Comparison of ENCODE assay signal across 10 mouse cellular contexts in the genomic region with DNA sequence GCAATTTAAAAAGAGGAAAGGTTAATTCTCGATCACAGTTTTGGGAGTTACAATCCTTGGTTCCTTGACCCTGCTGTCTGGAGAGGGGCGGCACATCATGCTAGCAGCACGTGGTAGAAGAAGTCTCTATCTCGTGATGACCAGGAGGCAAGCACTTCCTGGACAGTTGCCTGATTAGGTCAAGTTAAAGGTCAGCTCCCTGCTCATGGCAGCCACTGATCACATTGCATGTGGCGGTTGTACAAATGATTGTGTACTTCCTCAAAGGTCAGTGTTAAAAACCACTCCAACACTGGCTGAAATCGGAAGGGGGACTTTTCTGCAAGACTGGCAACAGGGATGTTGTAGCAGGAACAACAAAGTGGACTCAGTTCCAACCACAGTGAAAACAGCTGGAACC.
DNase-seq lines count a peak whose midpoint lies in the region; TF ChIP-seq lines count a peak whose summit lies in the region.
"Had no signal": no experiment of that assay in that cellular context is flagged by ENCODE, and none has a peak within 500 bp of the region (broad histone marks: within the 10 kb centered on the region; RNA-seq: fewer than 3 reads in every experiment).

No protein-coding gene starts in this region.

- H3K4me3 ChIP-seq in thymus, adult 2 months (ENCODE audit: control insufficient read depth, insufficient read depth, low read length): no peak overlapping the region
- no peak overlapping the region for H3K4me3 ChIP-seq in liver, adult 2 months (ENCODE audit: insufficient read depth, low read depth, low read length)
- H3K4me3 ChIP-seq: forebrain, embryonic 15.5 days; limb, embryonic 15.5 days had no signal

- H3K36me3 ChIP-seq in thymus, adult 2 months (ENCODE audit: control insufficient read depth, insufficient read depth, low read length): no peaks in the 10 kb centered on the region
- no peaks in the 10 kb centered on the region for H3K36me3 ChIP-seq in liver, adult 2 months (ENCODE audit: control insufficient read depth, insufficient read depth, low read length)
- H3K36me3 ChIP-seq: forebrain, embryonic 15.5 days; limb, embryonic 15.5 days had no signal

- peak; percentile 40 for DNase-seq in kidney, adult 11 months
- DNase-seq in kidney, postnatal 10 days: no peak
- no peak for DNase-seq in thymus, adult 2 months
- no peak for DNase-seq in thymus, adult 18-20 months
- peak; percentile 90 for DNase-seq in liver, adult 2 months (ENCODE audit: extremely low read depth, low read depth, low spot score)
- no peak for DNase-seq in ovary, postnatal 14 days (ENCODE audit: low spot score)
- DNase-seq in yolk sac, embryonic 10.5 days (ENCODE audit: low spot score): no peak
- DNase-seq: cerebellum, postnatal 10 days had no signal

- WGBS in thymus, adult 2 months: 71% methylated on average over 6 of the region's 6 CpGs
- WGBS in liver, adult 2 months: 6% methylated on average over 6 of the region's 6 CpGs

- H3K79me2 ChIP-seq in liver, adult 2 months (ENCODE audit: control insufficient read depth, insufficient read depth, low read length): no peaks in the 10 kb centered on the region

- TF ChIP-seq POLR2A in thymus, adult 2 months (IDR thresholded peaks at IDR 0.05; ENCODE audit: control insufficient read depth, extremely low read depth, insufficient read depth, low read length, poor library complexity): no peak
- TF ChIP-seq POLR2A in liver, adult 2 months (IDR thresholded peaks at IDR 0.05; ENCODE audit: extremely low read depth, insufficient read depth, low read length): no peak

- H3K4me1 ChIP-seq in thymus, adult 2 months (replicated peaks; ENCODE audit: control insufficient read depth, insufficient read depth, low read length): peaks cover 35% of the 10 kb centered on the region
- H3K4me1 ChIP-seq in liver, adult 2 months (ENCODE audit: control insufficient read depth, insufficient read depth, low read length): peaks cover 14% of the 10 kb centered on the region
- H3K4me1 ChIP-seq: forebrain, embryonic 15.5 days had no signal

- H3K9ac ChIP-seq in liver, adult 2 months (ENCODE audit: low read depth, low read length): peak overlapping the region; percentile 25; the same call in 1 of the 2 replicates
- H3K9ac ChIP-seq: forebrain, embryonic 15.5 days; limb, embryonic 15.5 days had no signal

- H3K27me3 ChIP-seq in thymus, adult 2 months (ENCODE audit: control insufficient read depth, insufficient read depth, low read length): no peaks in the 10 kb centered on the region
- no peaks in the 10 kb centered on the region for H3K27me3 ChIP-seq in liver, adult 2 months (ENCODE audit: control insufficient read depth, insufficient read depth, low read length)
- H3K27me3 ChIP-seq: forebrain, embryonic 15.5 days; limb, embryonic 15.5 days had no signal

- no peak for TF ChIP-seq CTCF in thymus, adult 2 months (IDR thresholded peaks at IDR 0.05; ENCODE audit: borderline replicate concordance, control insufficient read depth, extremely low read depth, insufficient read depth, low read length, poor library complexity)
- TF ChIP-seq CTCF in liver, adult 2 months (IDR thresholded peaks at IDR 0.05; ENCODE audit: low read depth, low read length): no peak

- peak overlapping the region; percentile 28 for H3K27ac ChIP-seq in thymus, adult 2 months (ENCODE audit: control insufficient read depth, insufficient read depth, low read length)
- H3K27ac ChIP-seq in liver, adult 2 months (replicated peaks; ENCODE audit: insufficient read depth, low read depth, low read length): peak overlapping the region; percentile 87
- H3K27ac ChIP-seq: forebrain, embryonic 15.5 days; limb, embryonic 15.5 days had no signal

Comparison
In these comparisons a context has a peak if more than half of its experiments do, and no peak if none do; other contexts are left out.
1. DNase-seq: peak in kidney, adult 11 months (single experiment) and liver, adult 2 months (single experiment); none in kidney, postnatal 10 days (single experiment), thymus, adult 2 months (single experiment), thymus, adult 18-20 months (0 of 2), ovary, postnatal 14 days (single experiment) and yolk sac, embryonic 10.5 days (single experiment).